Mouse (Mus musculus): Measurements from ENCODE around the gene Psen2. TPM values are rescaled to one million over a fixed set of nuclear protein-coding genes. Genes with fewer than 3 reads are reported as not detected.

Gene Psen2
- polyA plus RNA-seq, 1 experiment from 2014 or later = 7.1 TPM

Other genes starting within 250 kb of the Psen2 start
- gene Coq8a, start 63.8 kb downstream of the Psen2 start, polyA plus RNA-seq (2016; fragmentation: Nextera tagmentation; extraction: Ambion mirVana) = 1.7 and 2.6 TPM in 2 replicates
- 4.9 and 6.2 TPM in 2 replicates for gene Itpkb, start 67.0 kb upstream of the Psen2 start, polyA plus RNA-seq (2016; fragmentation: Nextera tagmentation; extraction: Ambion mirVana)
- gene Stum, start 220.1 kb upstream of the Psen2 start, polyA plus RNA-seq (2016; fragmentation: Nextera tagmentation; extraction: Ambion mirVana) = 1.1 and 3.5 TPM in 2 replicates